Mouse (Mus musculus): ENCODE data around the gene Frat1. TPM values are rescaled to one million over a fixed set of nuclear protein-coding genes. Genes with fewer than 3 reads are reported as not detected.
"Not testable (repeated sequence)": the region's sequence is repeated elsewhere in the genome, so short reads cannot be mapped to it uniquely, and the experiment has no call there.

Frat1 gene
- total RNA-seq, 2 experiments from 2014 or later: 22.4 to 24.8 TPM

GRCm38 (mm10) chr19:41839685-41840084, 9.9 kb downstream of the Frat1 start:
- DNase-seq (ENCODE audit: extremely low spot score in 1 of 2, low spot score in 1 of 2): no peak

- DNase-seq (ENCODE audit: extremely low spot score in 1 of 2, low spot score in 1 of 2): no peak
These were observed 11.5 kb downstream of the Frat1 start for GRCm38 (mm10) chr19:41841105-41841750.

DNA sequence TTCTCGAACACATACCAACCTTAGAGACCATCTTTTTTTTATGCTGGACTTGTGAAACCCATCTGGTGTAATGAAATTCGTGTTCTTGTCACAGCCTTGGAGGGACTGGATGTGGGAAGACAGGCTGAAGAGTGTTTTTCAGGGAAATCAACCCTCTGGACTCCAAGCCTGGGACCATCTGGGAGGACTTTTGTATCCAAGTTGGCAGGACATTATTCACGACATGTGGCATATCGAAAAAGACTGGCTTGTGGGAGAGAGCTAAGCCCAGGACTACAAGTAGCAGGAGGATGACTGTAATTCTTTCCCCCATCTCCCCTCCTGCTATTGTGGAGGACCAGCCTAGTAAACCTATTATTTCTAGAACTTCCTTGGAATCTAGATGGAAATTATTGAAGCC, 12.4 kb downstream of the Frat1 start:
- no peak for DNase-seq (ENCODE audit: extremely low spot score in 1 of 2, low spot score in 1 of 2)

DNA sequence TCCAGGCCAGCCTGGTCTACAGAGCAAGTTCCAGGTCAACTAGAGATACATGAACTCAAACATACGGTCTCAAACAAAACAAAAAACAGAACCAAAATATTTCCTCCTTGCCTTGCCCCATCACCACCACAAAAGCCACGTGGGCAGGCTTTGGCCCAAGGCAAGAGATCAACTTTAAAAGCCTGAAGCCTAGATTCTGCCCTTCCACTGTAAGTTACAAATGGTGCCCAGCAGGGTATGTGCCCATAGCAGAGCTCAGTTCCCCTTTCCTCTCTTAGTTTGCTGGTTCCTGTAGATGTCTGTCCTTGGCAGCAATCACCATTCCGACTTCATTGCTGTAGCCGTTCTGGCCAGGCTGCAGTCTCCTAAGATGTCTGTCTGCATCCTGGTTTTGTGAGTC, 12.9 kb downstream of the Frat1 start:
- DNase-seq (ENCODE audit: extremely low spot score in 1 of 2, low spot score in 1 of 2): no peak

DNA sequence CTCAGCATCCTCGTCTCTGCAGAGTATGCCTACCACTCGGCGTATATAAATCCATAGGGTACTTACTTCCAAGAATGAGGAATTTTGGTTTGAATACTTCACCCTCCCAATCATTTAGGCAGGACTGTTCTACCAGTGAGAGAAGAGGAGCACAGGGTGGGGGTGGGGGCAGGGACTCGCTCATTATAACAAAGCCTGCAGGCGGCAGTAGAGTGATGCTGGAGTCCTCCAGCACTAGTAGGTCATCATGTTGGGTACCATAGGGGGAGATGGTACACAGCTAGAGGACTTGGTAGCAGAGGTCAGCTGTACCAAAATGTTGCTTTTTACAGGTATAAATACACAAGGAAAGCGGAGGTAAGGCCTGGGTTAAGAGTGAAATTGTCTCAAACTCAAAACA, 14.6 kb downstream of the Frat1 start:
- no peak for DNase-seq (ENCODE audit: extremely low spot score in 1 of 2, low spot score in 1 of 2)

- no peak for DNase-seq (ENCODE audit: extremely low spot score in 1 of 2, low spot score in 1 of 2)
These were observed 16.8 kb downstream of the Frat1 start for GRCm38 (mm10) chr19:41846366-41847090.

- peak; percentile 25 to 50 for DNase-seq (ENCODE audit: extremely low spot score in 1 of 2, low spot score in 1 of 2)
These were observed 17.4 kb downstream of the Frat1 start for GRCm38 (mm10) chr19:41847091-41847581.

DNA sequence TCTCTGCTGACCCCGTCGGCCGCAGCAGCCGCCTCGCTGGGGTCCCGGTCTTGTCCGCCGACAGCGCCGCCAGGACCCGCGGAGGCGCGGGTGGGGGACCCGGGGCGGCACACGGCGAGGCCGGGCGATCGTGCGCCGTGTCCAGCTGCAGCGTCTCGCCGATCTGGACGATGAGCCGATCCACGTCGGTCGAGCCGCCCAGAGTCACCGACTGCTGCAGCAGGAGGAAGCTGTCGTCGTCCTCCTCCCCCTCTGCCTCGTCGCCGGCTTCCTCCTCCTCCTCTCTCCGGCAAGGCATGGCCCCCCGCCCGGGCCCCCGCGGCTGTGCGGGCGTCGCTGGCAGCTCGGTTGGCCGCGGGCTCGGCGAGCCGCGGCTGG, 17.8 kb downstream of the Frat1 start:
- not testable (repeated sequence) for DNase-seq (ENCODE audit: extremely low spot score in 1 of 2, low spot score in 1 of 2)

GRCm38 (mm10) chr19:41847992-41848851, 18.5 kb downstream of the Frat1 start, which contains the start of gene Frat2:
Frat2 (minus strand) TSS chr19:41848132.
- peak; percentile 76 to 86 for DNase-seq (ENCODE audit: extremely low spot score in 1 of 2, low spot score in 1 of 2)

DNA sequence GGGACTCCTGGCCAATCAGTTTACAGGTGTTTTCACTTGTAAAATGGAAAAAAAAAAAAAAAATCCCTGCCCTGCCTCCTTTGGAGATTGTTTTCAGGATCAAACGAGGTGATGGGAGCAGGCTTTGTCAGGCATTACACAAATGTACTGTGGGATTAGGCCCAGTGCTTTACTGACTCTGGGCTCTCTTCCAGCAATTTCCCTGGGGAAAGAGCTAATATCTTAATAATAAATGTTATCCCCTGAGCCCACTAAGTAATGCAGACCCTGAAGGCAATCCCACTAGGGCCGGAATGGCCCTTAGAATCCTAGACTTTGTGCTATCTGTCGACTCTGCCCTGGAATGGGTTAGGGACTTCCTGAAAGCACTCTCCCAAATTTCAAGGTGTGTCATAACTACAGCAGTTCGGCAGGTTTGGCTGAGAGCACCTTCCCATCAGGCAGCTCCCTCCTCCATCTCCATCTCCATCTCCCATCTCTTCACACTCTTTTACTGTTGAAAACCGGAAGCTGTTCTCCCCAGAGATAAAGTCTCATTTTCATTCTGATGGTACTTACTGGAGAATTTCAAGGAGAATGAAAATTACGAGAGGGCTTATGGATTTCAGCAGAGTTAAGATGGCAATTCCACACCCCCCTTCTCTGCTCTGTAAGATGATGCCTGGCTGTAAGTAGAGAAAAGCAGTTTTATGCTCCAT, 20.4 kb downstream of the Frat1 start:
- DNase-seq (ENCODE audit: extremely low spot score in 1 of 2, low spot score in 1 of 2): no peak

- no peak for DNase-seq (ENCODE audit: extremely low spot score in 1 of 2, low spot score in 1 of 2)
These were observed 21.2 kb downstream of the Frat1 start for GRCm38 (mm10) chr19:41850719-41851543.

GRCm38 (mm10) chr19:41852423-41852822, 22.7 kb downstream of the Frat1 start:
- DNase-seq (ENCODE audit: extremely low spot score in 1 of 2, low spot score in 1 of 2): no peak

- DNase-seq (ENCODE audit: extremely low spot score in 1 of 2, low spot score in 1 of 2): no peak
These were observed 27.5 kb downstream of the Frat1 start for GRCm38 (mm10) chr19:41857086-41857762.

- no peak for DNase-seq (ENCODE audit: extremely low spot score in 1 of 2, low spot score in 1 of 2)
These were observed 28.1 kb downstream of the Frat1 start for GRCm38 (mm10) chr19:41857816-41858310.

- no peak for DNase-seq (ENCODE audit: extremely low spot score in 1 of 2, low spot score in 1 of 2)
These were observed 36.9 kb downstream of the Frat1 start for GRCm38 (mm10) chr19:41866707-41867106.

DNA sequence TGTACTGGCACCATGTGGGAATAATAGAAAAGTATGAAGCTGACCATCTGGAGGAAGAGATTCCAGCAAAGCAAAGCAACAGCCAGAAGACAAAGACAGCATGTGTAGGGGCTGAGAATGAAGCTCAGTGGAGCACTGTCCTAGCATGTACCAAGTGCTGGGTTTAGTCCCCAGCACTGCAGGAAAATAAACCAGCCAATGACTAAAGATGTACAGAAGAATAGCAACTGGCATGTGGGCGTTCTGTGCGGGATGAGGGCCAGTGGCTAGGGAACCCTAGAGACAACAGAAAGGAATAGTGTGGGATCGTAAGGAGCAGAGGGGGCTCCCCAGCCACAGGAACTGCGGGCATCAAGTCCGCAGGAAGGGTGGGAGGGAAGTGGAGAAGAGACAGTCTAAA, 39.5 kb downstream of the Frat1 start:
- no peak for DNase-seq (ENCODE audit: extremely low spot score in 1 of 2, low spot score in 1 of 2)

GRCm38 (mm10) chr19:41869946-41870345, 40.2 kb downstream of the Frat1 start:
- not testable (repeated sequence) for DNase-seq (ENCODE audit: extremely low spot score in 1 of 2, low spot score in 1 of 2)

DNA sequence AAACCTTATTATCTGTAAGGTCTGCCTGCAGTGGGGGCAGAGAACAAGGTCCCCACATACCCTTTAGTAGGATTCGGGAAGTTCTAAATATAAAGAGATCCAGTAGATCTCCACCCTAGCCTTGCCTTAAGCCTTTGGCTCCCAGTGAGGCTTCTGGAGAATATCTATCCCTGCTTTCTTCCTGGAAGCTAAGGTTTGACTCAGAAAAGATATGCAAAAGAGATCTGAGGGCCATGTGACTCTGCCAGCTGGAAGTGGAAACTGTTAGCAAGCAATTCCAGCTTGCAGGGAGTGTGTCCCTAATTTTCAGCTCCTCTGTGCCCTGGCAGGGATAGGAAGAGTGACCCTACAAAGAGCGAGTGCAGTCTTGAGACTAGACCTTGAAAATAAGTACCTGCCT, 42.5 kb downstream of the Frat1 start:
- DNase-seq (ENCODE audit: extremely low spot score in 1 of 2, low spot score in 1 of 2): no peak

DNA sequence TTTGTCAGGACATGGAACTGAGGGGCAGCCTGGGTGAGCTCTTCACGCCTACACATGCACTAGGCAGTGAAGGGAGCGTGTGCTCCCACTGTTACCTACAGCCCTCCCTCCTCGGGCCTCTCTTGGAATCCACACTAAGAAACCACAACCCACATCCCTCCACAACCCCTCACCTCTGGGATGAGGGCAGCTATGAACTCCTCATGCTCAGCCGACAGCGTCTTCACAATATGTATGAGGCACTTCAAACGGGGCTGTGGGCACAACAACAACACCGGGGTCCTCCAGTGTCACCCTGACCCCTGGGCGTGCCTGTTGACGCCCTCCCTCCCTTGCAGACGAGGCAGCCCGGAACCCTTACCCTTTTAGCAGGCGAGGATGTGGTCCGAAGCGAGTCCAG, 44.6 kb downstream of the Frat1 start:
- DNase-seq (ENCODE audit: extremely low spot score in 1 of 2, low spot score in 1 of 2): no peak
